Mouse (Mus musculus) liver, adult 10 weeks (tissue): Measurements from ENCODE around the gene Klk14. TPM values are rescaled to one million over a fixed set of nuclear protein-coding genes. Genes with fewer than 3 reads are reported as not detected.

Source experiments
- polyA plus RNA-seq: library from polyadenylated mRNA; stranded (reverse); fragments of 350-450 nt; fragmentation: Illumina TruSeq; extraction: RNeasy Lipid Tissue Mini Kit (QIAGEN cat#74804); gene quantifications from one replicate; pipeline ENCODE4 v1.2.3, GENCODE M21; 2014; ENCODE audit warnings: low read depth, low replicate concordance

Gene Klk14
- not detected for polyA plus RNA-seq

GRCm38 (mm10) chr7:43690118-43690517 is at the start of gene Klk14:
Klk14 (plus strand) TSS chr7:43690418.

DNA sequence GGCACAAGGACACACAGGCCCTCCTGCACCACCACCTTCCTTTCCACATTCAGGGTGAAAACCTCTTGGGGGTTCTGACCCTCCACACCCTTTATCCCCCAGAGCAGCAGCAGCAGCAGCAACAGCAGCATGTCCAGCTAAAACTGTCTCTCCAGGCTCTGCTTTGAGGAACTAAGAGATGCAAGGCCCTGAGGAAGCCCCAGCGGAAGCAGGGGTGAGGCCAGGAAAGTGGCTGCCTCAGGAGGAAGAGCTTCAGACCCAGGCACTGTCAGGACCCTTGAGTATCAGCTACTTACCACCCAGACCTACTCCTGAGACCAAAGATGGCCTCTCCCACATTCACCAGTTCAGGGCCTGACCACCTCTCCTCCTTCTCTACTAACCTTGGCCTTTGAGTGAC is 30.2 kb upstream of the Klk14 start, which contains the start of gene Siglece:
TSS of gene Siglece (minus strand) at position 160 of the 400 bp plus-strand sequence.

GRCm38 (mm10) chr7:43671809-43672580 is 18.2 kb upstream of the Klk14 start, which contains the start of gene Ctu1:
Ctu1 (plus strand) TSS chr7:43672016.

GRCm38 (mm10) chr7:43712267-43712666 is 22.0 kb downstream of the Klk14 start, which contains the start of gene Klk13:
Klk13 (plus strand) TSS chr7:43712567.

Other genes starting within 250 kb of the Klk14 start
- not detected for gene Cldnd2, start 249.6 kb upstream of the Klk14 start, polyA plus RNA-seq
- 62.5 TPM for gene Etfb, start 246.3 kb upstream of the Klk14 start, polyA plus RNA-seq
- gene Gm45233, start 246.3 kb upstream of the Klk14 start, polyA plus RNA-seq: not detected
- 0.32 TPM for gene Vsig10l, start 227.3 kb upstream of the Klk14 start, polyA plus RNA-seq
- gene Iglon5, start 200.3 kb upstream of the Klk14 start, polyA plus RNA-seq: not detected
- gene 4931406B18Rik, start 184.5 kb upstream of the Klk14 start, polyA plus RNA-seq: not detected
- 1.1 TPM for gene Cd33, start 146.0 kb upstream of the Klk14 start, polyA plus RNA-seq
- 0.66 TPM for gene Zfp658, start 128.2 kb upstream of the Klk14 start, polyA plus RNA-seq
- gene Zfp719, start 110.8 kb upstream of the Klk14 start, polyA plus RNA-seq: 4.6 TPM
- not detected for gene Zfp819, start 83.2 kb upstream of the Klk14 start, polyA plus RNA-seq
- gene Ceacam18, start 55.7 kb upstream of the Klk14 start, polyA plus RNA-seq: not detected
- gene Siglece, start 30.3 kb upstream of the Klk14 start, polyA plus RNA-seq: 1.3 TPM
- 1.0 TPM for gene Ctu1, start 18.4 kb upstream of the Klk14 start, polyA plus RNA-seq
- gene Klk13, start 22.1 kb downstream of the Klk14 start, polyA plus RNA-seq: not detected
- gene Klk12, start 78.5 kb downstream of the Klk14 start, polyA plus RNA-seq: not detected
- gene Klk11, start 84.2 kb downstream of the Klk14 start, polyA plus RNA-seq: not detected
- gene Klk10, start 90.6 kb downstream of the Klk14 start, polyA plus RNA-seq: not detected
- gene Klk9, start 101.5 kb downstream of the Klk14 start, polyA plus RNA-seq: not detected
- gene Klk8, start 107.2 kb downstream of the Klk14 start, polyA plus RNA-seq: not detected
- gene Klk7, start 120.9 kb downstream of the Klk14 start, polyA plus RNA-seq: not detected
- gene Klk6, start 134.1 kb downstream of the Klk14 start, polyA plus RNA-seq: not detected
- gene Klk5, start 151.6 kb downstream of the Klk14 start, polyA plus RNA-seq: not detected
- gene Klk4, start 190.7 kb downstream of the Klk14 start, polyA plus RNA-seq: not detected
- gene Klk15, start 243.3 kb downstream of the Klk14 start, polyA plus RNA-seq: not detected